Mouse (Mus musculus) gastrocnemius, postnatal 4 days (tissue): ENCODE data around the gene Vdac1. TPM values are rescaled to one million over a fixed set of nuclear protein-coding genes. Genes with fewer than 3 reads are reported as not detected.

Source experiments
- DNase-seq, 2 experiments: peaks; one replicate each; pipeline ENCODE4 v3.0.0; 2021 to 2022; ENCODE audit warnings: low spot score in 2 of 2, mixed read lengths in 2 of 2
- long read RNA-seq, 2 experiments: library from polyadenylated mRNA; stranded (forward); transcript quantifications; one replicate each; pipeline ENCODE4 v2.0.0; 2021
- total RNA-seq, 2 experiments: library from RNA; stranded (reverse); gene quantifications; 2 replicates each; pipeline ENCODE4 v1.2.3; 2021

Gene Vdac1
- total RNA-seq: 100 to 1,000 TPM; 797 to 932 TPM
- long read RNA-seq, experiment 1, transcript Vdac1-201 (8 exons, 891 nt): minor isoform, 10 of 318 reads
- long read RNA-seq, experiment 1, transcript Vdac1-202 (9 exons, 2,022 nt): major isoform, 258 of 318 reads
- long read RNA-seq, experiment 1, partial matches to known transcripts: 28 of 318 reads
- long read RNA-seq, experiment 1, other reads (novel, unspliced or antisense): 21 of 318 reads
- long read RNA-seq, experiment 2, transcript Vdac1-201 (8 exons, 891 nt): minor isoform, 11 of 338 reads
- long read RNA-seq, experiment 2, transcript Vdac1-202 (9 exons, 2,022 nt): major isoform, 281 of 338 reads
- long read RNA-seq, experiment 2, partial matches to known transcripts: 24 of 338 reads
- long read RNA-seq, experiment 2, other reads (novel, unspliced or antisense): 21 of 338 reads

GRCm38 (mm10) chr11:52360471-52361277 is at the start of gene Vdac1:
TSS of gene Vdac1 (plus strand) at chr11:52360860.
- DNase-seq: peak; percentile 82 to 90

GRCm38 (mm10) chr11:52314102-52314793 is 46.4 kb upstream of the Vdac1 start:
- no peak for DNase-seq

DNA sequence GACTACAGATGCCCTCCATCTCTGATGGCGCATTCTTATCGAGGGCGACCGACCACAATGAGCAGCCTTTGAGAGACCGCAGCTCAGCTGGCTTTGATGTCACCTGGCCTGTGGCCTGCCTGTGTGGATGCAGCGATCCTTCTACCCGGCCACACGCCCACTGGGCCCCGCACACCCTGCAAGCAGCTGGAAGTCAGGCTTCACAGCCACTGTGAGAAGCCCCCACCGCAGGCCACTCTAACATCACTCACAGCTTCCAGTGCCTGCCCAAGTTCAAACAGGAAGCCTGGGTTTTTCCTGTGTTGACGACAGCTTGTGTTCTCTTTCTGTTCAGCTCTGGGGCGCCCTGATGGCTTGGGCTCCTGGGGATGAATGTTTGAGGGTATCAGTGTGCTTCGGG is 42.2 kb upstream of the Vdac1 start:
- DNase-seq: no peak

GRCm38 (mm10) chr11:52319664-52320063 is 41.0 kb upstream of the Vdac1 start:
- no peak for DNase-seq

DNA sequence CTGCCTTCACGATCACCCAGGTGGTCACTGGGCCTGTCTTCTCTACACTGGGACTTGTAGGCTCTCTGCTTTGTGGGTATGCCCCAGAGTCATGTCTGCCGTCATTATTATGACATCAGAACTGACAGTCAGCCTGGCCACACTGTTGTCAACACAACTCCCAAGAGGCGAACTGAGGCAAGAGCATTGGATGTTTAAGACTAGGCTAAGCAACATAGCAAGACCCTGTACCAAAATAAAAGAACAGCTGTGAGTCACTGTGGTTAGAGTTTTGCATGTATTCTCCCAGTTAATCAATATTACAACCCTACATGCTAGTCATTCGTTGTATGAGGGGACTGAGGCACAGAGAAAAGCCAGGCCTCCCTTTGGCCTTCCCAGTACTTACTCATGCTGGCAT is 40.1 kb upstream of the Vdac1 start:
- no peak for DNase-seq

GRCm38 (mm10) chr11:52321540-52321939 is 39.1 kb upstream of the Vdac1 start:
- DNase-seq: no peak

DNA sequence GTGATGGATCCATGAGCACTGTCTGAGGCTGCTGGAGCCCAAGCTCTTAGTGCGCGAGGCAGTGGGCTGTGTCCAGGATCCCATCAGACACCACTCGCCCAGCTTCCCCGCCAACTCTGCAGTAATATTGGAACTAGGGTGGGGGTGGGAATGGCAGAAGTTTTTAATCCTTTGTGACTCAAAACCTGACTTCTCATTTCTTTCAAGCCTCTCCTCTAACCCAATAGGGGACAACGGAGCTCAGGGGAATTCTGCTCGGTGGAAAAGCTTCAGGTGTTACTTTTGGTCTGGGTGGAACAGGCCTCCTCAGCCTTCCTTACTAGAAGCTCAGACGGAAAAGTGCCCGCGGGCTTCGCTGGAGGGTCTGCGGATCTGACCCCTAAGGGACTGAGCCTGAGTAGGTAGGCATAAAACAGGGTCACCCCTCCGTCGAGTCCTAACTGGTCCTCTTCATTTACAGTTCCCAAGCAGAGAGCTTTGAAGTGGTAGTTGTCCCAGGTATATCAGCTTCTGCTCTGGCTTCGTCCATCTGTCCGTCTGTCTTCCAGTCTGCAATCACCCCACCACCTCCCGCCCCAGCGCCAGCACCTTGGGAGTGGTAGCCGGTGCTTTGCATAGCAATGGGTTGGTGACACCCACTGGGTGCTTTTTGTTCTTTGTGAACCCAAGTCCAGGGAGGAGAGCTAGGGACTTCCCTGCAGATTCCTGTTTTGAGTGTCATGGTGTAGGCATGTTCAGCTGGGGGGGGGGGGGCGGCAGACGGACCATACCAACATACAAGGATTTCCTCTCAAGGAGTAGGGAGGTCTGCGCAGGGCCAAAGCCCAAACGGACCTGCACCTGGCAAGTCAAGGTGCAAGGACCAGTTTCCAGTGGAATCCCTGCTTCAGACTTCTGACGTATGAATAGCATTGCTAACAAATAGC is 36.0 kb upstream of the Vdac1 start:
- DNase-seq: no peak

DNA sequence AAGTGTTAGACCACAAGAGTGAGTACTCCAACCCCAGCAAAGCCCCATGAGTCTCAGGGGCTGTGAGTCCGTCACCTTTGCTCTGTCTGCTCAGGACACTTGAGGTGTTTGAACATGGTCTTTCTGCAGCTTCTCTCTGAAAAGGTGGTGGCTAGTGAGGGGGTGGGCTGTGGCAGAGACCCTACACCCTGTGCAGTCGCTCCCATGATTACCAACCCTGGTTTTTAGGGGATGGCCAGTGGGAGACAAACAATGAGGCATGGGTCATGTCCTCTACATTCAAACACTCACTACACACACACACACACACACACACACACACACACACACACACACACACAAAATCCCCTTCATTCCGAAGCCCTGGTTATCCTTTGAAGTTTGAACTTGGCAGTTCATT is 33.3 kb upstream of the Vdac1 start:
- DNase-seq: no peak

DNA sequence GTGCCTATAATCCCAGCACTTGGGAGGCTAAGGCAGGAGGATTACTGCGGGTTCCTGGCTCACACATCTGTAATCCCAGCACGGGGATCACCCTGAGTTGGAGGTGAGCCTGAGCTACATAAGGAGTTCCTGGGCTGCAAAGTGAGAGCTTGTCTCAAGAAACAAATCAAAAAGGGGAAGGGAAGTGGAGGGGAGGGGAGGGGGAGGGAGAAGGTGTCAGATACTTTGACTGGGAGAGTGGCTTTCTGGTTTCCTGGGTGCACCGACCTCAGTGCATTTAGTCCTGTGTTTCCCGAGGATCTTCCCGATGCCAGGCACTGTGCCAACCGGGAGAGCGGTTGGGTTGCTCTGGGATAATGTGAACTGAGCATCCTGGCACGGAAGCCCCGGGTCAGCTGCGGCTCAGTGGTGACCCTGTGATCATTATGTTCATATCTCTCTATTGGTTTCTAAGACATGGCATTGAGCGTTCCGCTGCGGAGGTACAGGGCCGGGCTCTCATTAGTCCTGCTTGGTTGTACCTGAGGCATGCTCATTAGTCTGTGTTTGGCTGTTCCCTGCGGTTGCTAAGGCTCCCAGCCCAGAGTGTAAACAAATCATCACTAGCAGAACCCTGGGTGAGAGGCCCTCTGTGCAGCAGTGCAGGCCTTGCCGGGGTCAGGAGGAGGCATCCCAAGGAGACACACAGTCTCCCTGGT is 28.1 kb upstream of the Vdac1 start:
- no peak for DNase-seq

GRCm38 (mm10) chr11:52333616-52334015 is 27.0 kb upstream of the Vdac1 start:
- peak in 1 of 2 experiments; percentile 65 for DNase-seq

DNA sequence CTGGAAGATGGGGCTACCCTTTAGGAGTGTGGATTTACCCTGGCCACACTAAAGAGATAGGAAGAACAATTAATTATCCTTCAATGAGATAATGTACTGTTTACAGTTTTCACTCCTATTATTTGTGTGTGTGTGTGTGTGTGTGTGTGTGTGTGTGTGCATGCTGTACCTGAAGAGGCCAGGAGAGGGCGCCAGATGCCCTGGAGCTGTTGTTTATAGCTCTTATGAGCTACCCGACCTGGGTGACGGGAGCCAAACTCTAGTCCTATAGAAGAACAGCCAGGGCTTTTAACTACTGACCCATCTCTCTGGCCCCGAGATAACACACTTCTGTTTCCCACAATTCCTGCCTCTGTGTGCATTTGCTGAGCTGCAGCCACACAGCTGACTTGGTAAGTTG is 25.4 kb upstream of the Vdac1 start:
- DNase-seq: no peak

DNA sequence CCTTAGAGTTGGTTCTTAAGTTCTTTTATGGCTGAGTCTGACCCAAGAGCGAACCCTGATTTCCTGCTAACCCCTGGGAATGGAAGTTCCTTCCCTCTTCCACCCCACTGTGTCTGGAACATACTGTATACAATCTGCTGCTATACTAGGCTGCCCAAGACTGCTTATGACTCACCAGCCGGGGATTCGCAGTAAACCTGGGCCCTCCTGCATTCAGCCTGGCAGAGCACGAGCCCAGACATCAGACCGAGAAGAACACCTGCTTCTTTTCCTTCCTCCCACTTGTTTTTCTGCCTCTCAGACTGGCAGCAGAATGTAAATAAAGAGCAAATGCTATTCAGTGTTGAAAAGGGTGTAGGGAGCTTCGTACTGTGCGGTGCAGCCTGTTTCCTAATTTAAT is 24.7 kb upstream of the Vdac1 start:
- DNase-seq: no peak

DNA sequence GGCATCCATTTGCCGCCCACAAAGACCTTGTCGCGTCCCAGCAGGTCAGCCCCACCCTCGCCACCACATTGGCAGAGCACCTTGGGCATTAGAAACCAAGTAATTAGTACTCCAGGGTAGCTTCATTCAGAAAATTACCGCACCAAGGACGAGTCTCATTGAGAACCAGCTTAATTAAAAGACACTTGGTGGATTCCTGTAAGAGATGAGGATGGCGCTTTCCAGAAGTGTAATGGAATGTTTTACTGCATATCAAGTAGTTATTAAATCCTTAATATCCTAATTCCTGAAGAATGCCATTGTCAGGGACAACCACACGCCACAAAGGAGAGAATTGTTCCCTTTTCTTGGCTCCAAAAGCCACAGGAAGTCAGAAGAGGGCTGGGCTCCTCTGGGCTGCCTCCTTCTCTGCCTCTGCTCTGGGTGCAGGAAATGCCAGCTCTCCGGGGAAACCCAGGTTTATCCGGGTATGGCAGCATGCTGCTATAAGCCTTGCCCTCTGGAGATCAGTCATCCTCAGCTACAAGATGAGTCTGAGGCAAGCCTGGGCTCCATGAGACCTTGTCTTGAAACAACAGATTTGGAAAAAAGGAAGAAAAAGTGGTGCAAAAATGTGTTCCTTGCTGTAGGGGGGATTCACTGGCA is 22.9 kb upstream of the Vdac1 start:
- DNase-seq: no peak

DNA sequence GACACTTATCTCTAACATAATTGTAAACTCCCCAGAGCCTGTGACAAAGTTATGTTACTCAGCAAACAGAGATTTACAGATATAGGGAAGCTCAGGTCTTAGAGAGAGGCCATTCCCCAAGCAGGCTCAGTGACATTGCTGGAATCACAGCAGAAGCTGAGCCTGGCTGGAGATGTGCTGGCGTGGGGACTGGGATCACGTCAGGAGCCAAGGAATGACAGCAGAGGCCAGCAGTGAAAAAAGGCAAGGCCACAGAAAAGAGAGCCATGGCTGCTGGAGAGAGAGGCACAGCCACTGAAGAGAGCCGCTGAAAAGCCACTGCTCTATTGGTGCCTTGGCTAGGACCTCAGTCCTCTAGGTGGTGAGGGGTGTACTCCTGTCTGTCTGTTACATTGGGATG is 22.3 kb upstream of the Vdac1 start:
- DNase-seq: no peak

- no peak for DNase-seq
Measured at GRCm38 (mm10) chr11:52339098-52339497, 21.6 kb upstream of the Vdac1 start.

GRCm38 (mm10) chr11:52339512-52339911 is 21.1 kb upstream of the Vdac1 start:
- no peak for DNase-seq

GRCm38 (mm10) chr11:52340123-52340864 is 20.4 kb upstream of the Vdac1 start:
- DNase-seq: no peak

DNA sequence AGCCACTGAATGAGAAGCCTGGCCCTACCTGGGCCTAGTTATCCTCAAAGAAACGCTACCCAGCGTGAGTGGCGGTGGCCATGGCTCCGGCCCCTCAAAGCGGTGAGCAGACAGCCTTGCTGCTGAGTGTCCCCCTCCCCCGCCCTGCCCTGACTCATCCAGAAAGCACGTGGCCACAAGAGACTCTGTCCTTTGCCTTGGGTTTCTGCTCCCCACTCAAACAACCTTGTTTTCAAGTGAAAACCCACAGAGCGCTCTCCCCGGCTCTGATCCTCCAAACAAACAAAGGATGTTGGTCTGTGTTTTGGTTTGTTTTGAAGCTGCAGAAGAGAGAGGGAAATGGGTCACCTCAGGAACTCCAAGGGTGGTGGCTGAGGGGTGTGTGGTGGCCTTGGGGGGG is 19.7 kb upstream of the Vdac1 start:
- DNase-seq: no peak

GRCm38 (mm10) chr11:52341476-52341875 is 19.2 kb upstream of the Vdac1 start:
- DNase-seq: no peak
